Mouse (Mus musculus) neural tube, embryonic 13.5 days (tissue): ENCODE results near the gene Acads. TPM values are rescaled to one million over a fixed set of nuclear protein-coding genes. Genes with fewer than 3 reads are reported as not detected.
"Not testable (repeated sequence)": the region's sequence is repeated elsewhere in the genome, so short reads cannot be mapped to it uniquely, and the experiment has no call there.

Experiments
- ATAC-seq: fragments of 200-750 bp; cut with Nextera tagmentation; 2 replicates; pipeline ENCODE4 v1.8.0; 2017; ENCODE audit warnings: low read depth, mild to moderate bottlenecking, moderate TSS enrichment, moderate library complexity
- H3K27ac ChIP-seq: fragments of 300-500 bp; sonication (generic); replicated peaks from 2 replicates; pipeline ENCODE4 v1.5.1; 2015; ENCODE audit warnings: moderate library complexity, mild to moderate bottlenecking, inconsistent platforms
- H3K27me3 ChIP-seq: fragments of 300-500 bp; sonication (generic); 2 replicates; pipeline ENCODE4 v1.6.1; 2015; ENCODE audit warnings: mild to moderate bottlenecking, inconsistent platforms
- H3K36me3 ChIP-seq: fragments of 300-500 bp; sonication (generic); 2 replicates; pipeline ENCODE4 v1.6.1; 2015; ENCODE audit warnings: mild to moderate bottlenecking, inconsistent platforms
- H3K4me1 ChIP-seq: fragments of 300-500 bp; sonication (generic); replicated peaks from 2 replicates; pipeline ENCODE4 v1.6.1; 2015; ENCODE audit warnings: inconsistent platforms
- H3K4me2 ChIP-seq: fragments of 300-500 bp; sonication (generic); 2 replicates; pipeline ENCODE4 v1.6.1; 2015; ENCODE audit warnings: inconsistent platforms, mild to moderate bottlenecking, moderate library complexity
- H3K4me3 ChIP-seq: fragments of 300-500 bp; sonication (generic); 2 replicates; pipeline ENCODE4 v1.5.1; 2015; ENCODE audit warnings: mild to moderate bottlenecking, inconsistent platforms
- H3K9ac ChIP-seq: fragments of 300-500 bp; sonication (generic); 2 replicates; pipeline ENCODE4 v1.6.1; 2015; ENCODE audit warnings: moderate library complexity, mild to moderate bottlenecking, inconsistent platforms
- H3K9me3 ChIP-seq: fragments of 300-500 bp; sonication (generic); 2 replicates; pipeline ENCODE4 v1.6.1; 2016; ENCODE audit warnings: inconsistent platforms
- WGBS: fragments of 180-500 bp; shearing (Covaris S2); methylation state at CpG from one replicate; pipeline ENCODE4 v1.1.7; 2015; 5-methylcytosine and 5-hydroxymethylcytosine counted together
- polyA plus RNA-seq: library from polyadenylated mRNA; unstranded; fragments of >200 nt; fragmentation: Nextera tagmentation; extraction: Ambion mirVana; gene quantifications from 2 replicates; pipeline ENCODE4 v1.2.1, GENCODE M21; 2015

Acads gene
- polyA plus RNA-seq, 1 experiment from 2014 or later = 29.1 TPM

DNA sequence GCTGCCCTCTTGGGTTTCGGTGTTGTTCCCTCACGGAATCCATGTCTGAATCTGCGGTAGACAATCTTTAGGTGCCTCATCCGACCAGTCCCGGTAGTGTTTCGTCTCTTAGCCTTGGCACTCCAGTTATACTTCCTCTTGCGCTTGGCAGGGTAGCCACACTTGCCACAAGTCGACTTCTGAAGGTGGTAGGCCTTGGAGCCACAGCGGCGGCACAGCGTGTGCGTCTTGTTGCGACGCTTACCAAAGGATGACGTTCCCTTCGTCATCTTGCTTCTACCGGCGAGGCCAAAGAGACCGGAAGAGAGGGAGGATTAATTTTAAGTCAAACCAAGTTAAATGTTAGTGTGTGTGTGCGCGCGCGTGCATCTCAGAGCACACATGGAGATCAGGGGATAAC lies 15.9 kb downstream of the Acads start:
- H3K4me2 ChIP-seq, H3K9ac ChIP-seq, ATAC-seq, H3K27me3 ChIP-seq, H3K4me1 ChIP-seq, H3K27ac ChIP-seq, H3K4me3 ChIP-seq, H3K9me3 ChIP-seq: not testable (repeated sequence)
- WGBS = 93% methylated on average over 23 of the region's 23 CpGs
- peaks cover 42% of the 10 kb centered on the region for H3K36me3 ChIP-seq

DNA sequence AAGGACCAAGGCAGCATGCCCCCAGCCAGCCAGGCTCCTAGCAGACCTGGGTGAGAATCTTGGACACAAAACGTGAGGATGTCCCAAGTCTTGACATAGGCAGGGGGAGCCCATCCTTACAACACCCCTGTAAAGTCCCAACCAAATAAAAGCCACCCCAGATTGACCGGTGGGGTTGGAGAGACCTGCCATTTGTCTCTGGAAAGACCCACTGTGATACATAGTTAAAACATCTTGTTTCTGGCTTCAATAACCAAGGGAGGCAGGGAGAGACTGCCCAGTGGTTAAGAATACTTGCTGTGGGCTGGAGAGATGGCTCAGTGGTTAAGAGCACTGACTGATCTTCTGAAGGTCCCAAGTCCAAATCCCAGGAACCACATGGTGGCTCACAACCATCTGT lies 16.9 kb downstream of the Acads start:
- no peak for ATAC-seq
- 77% methylated on average over 2 of the region's 2 CpGs for WGBS
- H3K4me2 ChIP-seq = no peak overlapping the region

DNA sequence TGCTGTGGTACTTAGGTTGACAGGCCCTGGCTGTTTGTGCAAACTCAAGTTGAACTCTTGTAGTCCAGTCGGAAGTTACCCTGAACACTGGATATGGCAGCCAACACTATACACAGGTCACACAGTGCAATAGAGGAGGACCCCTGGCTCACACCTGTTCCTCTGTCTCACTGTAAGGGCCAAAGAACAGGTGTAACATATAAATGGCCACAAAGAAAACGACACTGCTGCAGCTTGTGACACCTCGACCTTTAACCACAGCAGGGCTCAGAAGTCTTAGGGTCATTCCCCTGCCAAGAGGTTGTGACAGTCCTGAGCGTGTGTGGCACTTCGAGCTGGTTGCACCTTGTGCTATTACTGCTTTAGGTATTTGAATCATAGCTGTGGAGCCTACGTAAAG lies 18.7 kb downstream of the Acads start:
- ATAC-seq = no peak
- no peaks in the 10 kb centered on the region for H3K27me3 ChIP-seq
- H3K4me1 ChIP-seq = no peaks in the 10 kb centered on the region
- H3K27ac ChIP-seq = no peak overlapping the region
- 84% methylated on average over 6 of the region's 6 CpGs for WGBS
- H3K36me3 ChIP-seq = peaks cover 70% of the 10 kb centered on the region
- H3K4me3 ChIP-seq = no peak overlapping the region
- no peak overlapping the region for H3K4me2 ChIP-seq
- H3K9ac ChIP-seq = no peak overlapping the region
- H3K9me3 ChIP-seq = no peaks in the 10 kb centered on the region

More for the DNA sequence above, 16.9 kb downstream of the Acads start:
- no peak overlapping the region for H3K27ac ChIP-seq
- H3K4me1 ChIP-seq = no peaks in the 10 kb centered on the region
- H3K9ac ChIP-seq = no peak overlapping the region
- peaks cover 52% of the 10 kb centered on the region for H3K36me3 ChIP-seq
- no peaks in the 10 kb centered on the region for H3K9me3 ChIP-seq
- no peak overlapping the region for H3K4me3 ChIP-seq
- no peaks in the 10 kb centered on the region for H3K27me3 ChIP-seq

GRCm38 (mm10) chr5:115099991-115100390 lies 19.2 kb downstream of the Acads start:
- Histone ChIP-seq H3K4me3 (no peak overlapping the region), H3K4me1 (no peaks in the 10 kb centered on the region), H3K4me2 (no peak overlapping the region), H3K9ac (no peak overlapping the region), H3K9me3 (no peaks in the 10 kb centered on the region), H3K27me3 (no peaks in the 10 kb centered on the region), H3K36me3 (peaks cover 75% of the 10 kb centered on the region), H3K27ac (no peak overlapping the region)
- WGBS = 86% methylated on average over 9 of the region's 9 CpGs
- ATAC-seq = no peak

GRCm38 (mm10) chr5:115099530-115099929 lies 19.6 kb downstream of the Acads start:
- H3K4me2 ChIP-seq = no peak overlapping the region
- no peaks in the 10 kb centered on the region for H3K9me3 ChIP-seq
- H3K4me1 ChIP-seq = no peaks in the 10 kb centered on the region
- no peaks in the 10 kb centered on the region for H3K27me3 ChIP-seq
- H3K36me3 ChIP-seq = peaks cover 79% of the 10 kb centered on the region
- no peak for ATAC-seq
- H3K27ac ChIP-seq = no peak overlapping the region
- WGBS = 88% methylated on average over 5 of the region's 5 CpGs
- H3K9ac ChIP-seq = no peak overlapping the region
- no peak overlapping the region for H3K4me3 ChIP-seq

DNA sequence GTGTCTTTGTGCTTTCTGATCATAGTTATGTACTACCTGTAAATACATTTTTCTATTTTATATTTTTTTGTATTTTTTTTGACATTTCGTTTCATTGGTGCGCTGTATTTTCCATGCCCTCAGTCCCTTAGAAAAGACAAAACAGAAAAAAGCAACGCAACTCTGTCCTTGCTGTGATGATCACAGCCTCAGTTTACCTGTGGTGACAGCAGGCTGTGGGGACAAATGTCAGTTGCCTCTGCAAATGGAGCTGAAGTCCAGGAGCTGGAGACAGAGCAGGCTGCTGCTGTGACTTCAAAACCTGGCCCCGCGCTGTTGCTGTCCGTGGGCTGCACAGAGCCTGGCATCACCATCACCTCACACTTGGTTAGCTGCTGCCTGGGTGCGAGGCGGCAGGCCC lies 21.0 kb downstream of the Acads start, which contains the start of gene Gm10401:
TSS of gene Gm10401 (minus strand) at position 101 of the 400 bp plus-strand sequence.
- H3K4me2 ChIP-seq = no peak within 1 kb of the TSS
- H3K9ac ChIP-seq = no peak within 1 kb of the TSS
- 97% methylated on average over 8 of the region's 8 CpGs for WGBS
- ATAC-seq = no peak
- no peaks in the 10 kb centered on the region for H3K27me3 ChIP-seq
- no peak within 1 kb of the TSS for H3K4me3 ChIP-seq
- 0 out of 2 replicates have a peak, but pooled peaks cover 6% of the 10 kb centered on the region for H3K4me1 ChIP-seq
- no peak within 1 kb of the TSS for H3K27ac ChIP-seq
- no peaks in the 10 kb centered on the region for H3K9me3 ChIP-seq
- peaks cover 74% of the 10 kb centered on the region for H3K36me3 ChIP-seq

GRCm38 (mm10) chr5:115091776-115092175 lies 27.4 kb downstream of the Acads start:
- H3K36me3 ChIP-seq = peaks cover 83% of the 10 kb centered on the region
- H3K4me2 ChIP-seq = no peak overlapping the region
- H3K9me3 ChIP-seq = 0 out of 2 replicates have a peak, but pooled peaks cover 7% of the 10 kb centered on the region
- H3K27me3 ChIP-seq = no peaks in the 10 kb centered on the region
- H3K4me1 ChIP-seq = 0 out of 2 replicates have a peak, but pooled peaks cover 6% of the 10 kb centered on the region
- H3K27ac ChIP-seq = no peak overlapping the region
- WGBS = 85% methylated on average over 6 of the region's 6 CpGs
- H3K9ac ChIP-seq = no peak overlapping the region
- no peak for ATAC-seq
- no peak overlapping the region for H3K4me3 ChIP-seq

DNA sequence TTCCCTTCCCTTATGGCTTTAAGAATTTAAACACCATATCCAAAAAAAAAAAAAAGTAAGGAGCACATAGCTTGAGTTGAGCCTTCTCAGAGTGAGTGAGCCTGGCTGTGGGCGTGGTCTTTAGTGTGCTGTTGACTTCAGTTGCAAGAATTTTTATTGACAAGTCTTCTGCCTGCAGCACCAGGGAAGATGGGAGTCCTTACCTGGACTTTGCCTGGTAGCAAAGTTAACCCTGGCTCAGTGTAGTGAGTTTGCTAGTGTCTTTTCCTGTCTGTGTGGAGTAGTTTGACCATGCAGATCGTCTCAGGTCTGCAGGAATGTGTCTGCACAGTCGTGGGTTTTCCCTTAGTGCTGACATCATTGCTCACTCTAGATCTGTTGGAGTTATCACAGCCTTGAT lies 28.1 kb downstream of the Acads start:
- no peak overlapping the region for H3K9ac ChIP-seq
- H3K4me2 ChIP-seq = no peak overlapping the region
- no peak overlapping the region for H3K4me3 ChIP-seq
- 0 out of 2 replicates have a peak, but pooled peaks cover 6% of the 10 kb centered on the region for H3K4me1 ChIP-seq
- H3K36me3 ChIP-seq = peaks cover 83% of the 10 kb centered on the region
- H3K9me3 ChIP-seq = 0 out of 2 replicates have a peak, but pooled peaks cover 7% of the 10 kb centered on the region
- 75% methylated on average over 3 of the region's 3 CpGs for WGBS
- H3K27ac ChIP-seq = no peak overlapping the region
- ATAC-seq = no peak
- H3K27me3 ChIP-seq = no peaks in the 10 kb centered on the region

DNA sequence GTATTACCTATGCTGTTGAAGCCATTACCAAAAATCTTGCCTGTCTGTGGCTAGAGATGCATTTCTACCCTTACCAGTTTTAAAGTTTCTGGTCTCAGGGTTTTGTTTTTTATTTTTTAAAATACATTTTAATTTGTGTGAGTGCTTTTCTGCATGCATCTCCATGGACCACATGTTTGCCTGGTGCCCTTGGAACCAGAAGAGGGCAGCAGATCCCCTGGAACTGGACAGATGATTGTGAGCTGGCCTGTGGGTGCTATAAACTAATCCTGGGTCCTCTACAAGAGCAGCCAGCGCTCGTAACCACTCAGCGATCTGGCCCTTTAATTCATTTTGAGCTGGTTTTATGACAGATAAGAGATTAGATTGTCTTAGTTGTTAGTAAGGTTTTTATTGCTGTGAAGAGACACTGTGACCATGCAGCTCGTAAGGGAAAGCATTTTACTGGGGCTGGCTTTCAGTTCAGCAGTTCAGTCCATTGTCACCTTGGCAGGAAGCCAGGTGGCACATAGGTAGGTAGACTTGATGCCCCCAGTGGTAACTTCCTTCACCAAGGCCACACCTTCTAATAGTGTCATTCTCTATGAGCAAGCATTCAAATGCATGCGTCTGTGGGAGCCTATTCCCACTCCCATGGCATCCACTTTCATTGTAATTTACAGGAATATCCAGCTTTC lies 29.4 kb downstream of the Acads start:
- Histone ChIP-seq H3K27me3 (no peaks in the 10 kb centered on the region), H3K4me2 (no peak overlapping the region), H3K9me3 (0 out of 2 replicates have a peak, but pooled peaks cover 7% of the 10 kb centered on the region), H3K36me3 (peaks cover 78% of the 10 kb centered on the region), H3K27ac (no peak overlapping the region), H3K4me3 (no peak overlapping the region), H3K4me1 (0 out of 2 replicates have a peak, but pooled peaks cover 6% of the 10 kb centered on the region), H3K9ac (no peak overlapping the region)
- 92% methylated on average over 5 of the region's 5 CpGs for whole genome bisulfite sequencing
- no peak for ATAC-seq

DNA sequence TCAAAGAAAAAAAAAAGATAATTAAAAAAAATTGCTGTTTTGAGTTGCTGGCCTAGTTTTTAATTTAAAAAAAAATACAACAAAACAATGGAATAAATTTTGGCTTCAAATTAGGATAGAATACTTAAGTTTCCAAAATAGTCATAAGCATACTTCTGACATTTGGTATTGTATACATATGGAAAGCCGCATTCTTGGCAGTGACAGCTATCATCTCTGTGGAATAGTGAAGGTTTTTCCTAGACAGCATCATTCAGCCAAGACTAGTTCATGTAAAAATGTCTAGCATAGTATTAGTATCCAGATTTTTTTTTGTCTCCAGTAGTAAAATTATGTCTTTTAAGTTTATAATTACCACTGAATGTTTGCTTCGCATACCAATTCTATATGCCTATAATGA lies 33.5 kb downstream of the Acads start:
- H3K9ac ChIP-seq = no peak overlapping the region
- H3K36me3 ChIP-seq = peaks cover 75% of the 10 kb centered on the region

GRCm38 (mm10) chr5:115083492-115083891 lies 35.7 kb downstream of the Acads start:
- Histone ChIP-seq H3K9ac (no peak overlapping the region), H3K4me2 (no peak overlapping the region), H3K36me3 (peaks cover 53% of the 10 kb centered on the region), H3K4me3 (no peak overlapping the region), H3K9me3 (no peaks in the 10 kb centered on the region), H3K27ac (no peak overlapping the region), H3K4me1 (no peaks in the 10 kb centered on the region), H3K27me3 (no peaks in the 10 kb centered on the region)
- 94% methylated on average over 6 of the region's 6 CpGs for WGBS
- ATAC-seq = no peak

More for the DNA sequence above, 33.5 kb downstream of the Acads start:
- H3K9me3 ChIP-seq = 0 out of 2 replicates have a peak, but pooled peaks cover 7% of the 10 kb centered on the region
- 97% methylated on average over 2 of the region's 2 CpGs for WGBS
- H3K27ac ChIP-seq = no peak overlapping the region
- H3K4me1 ChIP-seq = no peaks in the 10 kb centered on the region
- ATAC-seq = no peak
- H3K27me3 ChIP-seq = no peaks in the 10 kb centered on the region
- H3K4me2 ChIP-seq = no peak overlapping the region
- H3K4me3 ChIP-seq = no peak overlapping the region

DNA sequence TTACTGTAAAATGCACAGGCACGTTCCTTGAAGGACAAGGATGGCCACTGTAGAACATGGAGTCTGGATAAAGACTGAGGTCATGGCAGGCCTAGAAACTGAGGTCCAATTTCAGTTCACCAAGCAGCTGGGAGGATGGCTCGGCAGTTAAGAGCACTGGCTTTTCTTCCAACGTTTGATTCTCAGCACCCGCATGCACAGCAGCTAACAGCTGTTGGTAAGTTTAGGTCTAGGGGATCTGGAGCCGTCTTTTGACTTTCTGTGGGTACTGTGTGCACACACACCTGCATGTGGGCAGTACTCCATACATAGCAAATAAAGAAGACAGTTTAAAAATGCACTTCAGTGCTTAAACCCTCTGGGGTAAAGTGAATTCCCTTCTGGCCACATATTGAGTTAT lies 37.5 kb downstream of the Acads start:
- no peak overlapping the region for H3K4me2 ChIP-seq
- no peak for ATAC-seq
- no peaks in the 10 kb centered on the region for H3K27me3 ChIP-seq
- no peaks in the 10 kb centered on the region for H3K4me1 ChIP-seq
- H3K27ac ChIP-seq = no peak overlapping the region
- peaks cover 38% of the 10 kb centered on the region for H3K36me3 ChIP-seq
- H3K9ac ChIP-seq = no peak overlapping the region
- H3K4me3 ChIP-seq = no peak overlapping the region
- 87% methylated on average over 5 of the region's 5 CpGs for WGBS
- H3K9me3 ChIP-seq = no peaks in the 10 kb centered on the region
